Mouse (Mus musculus) adipose tissue, adult 10 weeks (tissue): ENCODE data around the gene Hist1h2ah. TPM values are rescaled to one million over a fixed set of nuclear protein-coding genes. Genes with fewer than 3 reads are reported as not detected.

Experiments used
- polyA plus RNA-seq: library from polyadenylated mRNA; stranded (reverse); fragments of 350-450 nt; fragmentation: Illumina TruSeq; extraction: RNeasy Lipid Tissue Mini Kit (QIAGEN cat#74804); gene quantifications from one replicate; pipeline ENCODE4 v1.2.3, GENCODE M21; 2014; ENCODE audit warnings: low read depth, low replicate concordance

Gene Hist1h2ah
- polyA plus RNA-seq = not detected

GRCm38 (mm10) chr13:22035267-22036148, at the start of gene Hist1h2ah, which contains the start of gene Hist1h2bk:
TSS of gene Hist1h2ah (minus strand) at chr13:22035568.
TSS of gene Hist1h2bk (plus strand) at chr13:22035870.

GRCm38 (mm10) chr13:22084140-22084539, 48.8 kb upstream of the Hist1h2ah start, which contains the start of gene Vmn1r188:
TSS of gene Vmn1r188 (plus strand) at chr13:22084440.

GRCm38 (mm10) chr13:22042568-22043502, 7.5 kb upstream of the Hist1h2ah start, which contains the start of the genes Hist1h2ag and Hist1h2bj:
TSS of gene Hist1h2ag (minus strand) at chr13:22042944.
TSS of gene Hist1h2bj (plus strand) at chr13:22043214.

DNA sequence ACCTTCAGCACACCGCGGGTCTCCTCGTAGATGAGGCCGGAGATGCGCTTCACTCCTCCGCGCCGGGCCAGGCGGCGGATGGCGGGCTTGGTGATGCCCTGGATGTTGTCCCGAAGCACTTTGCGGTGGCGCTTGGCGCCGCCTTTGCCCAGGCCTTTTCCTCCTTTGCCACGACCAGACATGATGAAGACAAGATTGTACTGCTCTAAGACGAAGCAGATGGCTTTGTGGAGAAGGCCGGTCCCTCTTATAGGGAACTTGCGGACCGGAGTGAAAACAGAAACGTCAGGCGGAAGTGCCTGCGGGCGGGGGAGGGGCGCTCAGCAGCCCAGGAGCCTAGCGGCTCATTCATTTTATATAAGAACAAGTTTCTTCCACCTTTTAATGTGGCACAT, 5.8 kb upstream of the Hist1h2ah start, which contains the start of gene Hist1h4i:
TSS of gene Hist1h4i (minus strand) at position 221 of the 395 bp plus-strand sequence.

GRCm38 (mm10) chr13:22009642-22010041, 25.7 kb downstream of the Hist1h2ah start, which contains the start of gene Prss16:
TSS of gene Prss16 (minus strand) at chr13:22009742.

Other genes starting within 250 kb of the Hist1h2ah start
- not detected for gene Hist1h2an, start 248.3 kb downstream of the Hist1h2ah start, polyA plus RNA-seq
- gene Hist1h2bp, start 248.1 kb downstream of the Hist1h2ah start, polyA plus RNA-seq = 1.7 TPM
- 1.0 TPM for gene Hist1h2bq, start 225.4 kb downstream of the Hist1h2ah start, polyA plus RNA-seq
- not detected for gene Hist1h2ao, start 225.1 kb downstream of the Hist1h2ah start, polyA plus RNA-seq
- gene Hist1h4m, start 223.8 kb downstream of the Hist1h2ah start, polyA plus RNA-seq = not detected
- gene Hist1h4n, start 203.4 kb downstream of the Hist1h2ah start, polyA plus RNA-seq = 2.9 TPM
- gene Hist1h2ap, start 202.1 kb downstream of the Hist1h2ah start, polyA plus RNA-seq = not detected
- 0.46 TPM for gene Hist1h2br, start 201.8 kb downstream of the Hist1h2ah start, polyA plus RNA-seq
- gene Zfp184, start 90.5 kb downstream of the Hist1h2ah start, polyA plus RNA-seq = 3.0 TPM
- 3.5 TPM for gene Pom121l2, start 54.4 kb downstream of the Hist1h2ah start, polyA plus RNA-seq
- gene Prss16, start 25.8 kb downstream of the Hist1h2ah start, polyA plus RNA-seq = not detected
- gene Hist1h2bk, start 302 bp upstream of the Hist1h2ah start, polyA plus RNA-seq = not detected
- gene Hist1h4i, start 5.8 kb upstream of the Hist1h2ah start, polyA plus RNA-seq = 6.8 TPM
- gene Hist1h2ag, start 7.4 kb upstream of the Hist1h2ah start, polyA plus RNA-seq = not detected
- not detected for gene Hist1h2bj, start 7.6 kb upstream of the Hist1h2ah start, polyA plus RNA-seq
- gene Vmn1r188, start 48.9 kb upstream of the Hist1h2ah start, polyA plus RNA-seq = not detected
- not detected for gene Vmn1r189, start 70.3 kb upstream of the Hist1h2ah start, polyA plus RNA-seq
- gene Vmn1r191, start 148.4 kb upstream of the Hist1h2ah start, polyA plus RNA-seq = not detected
- gene Vmn1r192, start 155.6 kb upstream of the Hist1h2ah start, polyA plus RNA-seq = not detected
- gene Vmn1r193, start 187.6 kb upstream of the Hist1h2ah start, polyA plus RNA-seq = not detected
- not detected for gene Vmn1r194, start 208.6 kb upstream of the Hist1h2ah start, polyA plus RNA-seq
- gene Vmn1r195, start 235.0 kb upstream of the Hist1h2ah start, polyA plus RNA-seq = not detected